Mouse (Mus musculus): ENCODE measurements around the gene Sh2d1b1. TPM values are rescaled to one million over a fixed set of nuclear protein-coding genes. Genes with fewer than 3 reads are reported as not detected.
A peak's percentile ranks its signal among the peaks of the same experiment; 100 is the strongest.

The Sh2d1b1 gene
- total and polyA plus RNA-seq, 3 experiments: 1.9 to 13.9 (median 9.7) TPM

GRCm38 (mm10) chr1:170292239-170292951, 15.3 kb downstream of the Sh2d1b1 start:
- Histone ChIP-seq H3K79me2 (replicated peaks; ENCODE audit: control insufficient read depth, extremely low read depth, insufficient read depth, poor library complexity, severe bottlenecking) (no peaks in the 10 kb centered on the region), H3K9me3 (replicated peaks; ENCODE audit: low read length) (peaks cover 4% of the 10 kb centered on the region), H3K4me1 (ENCODE audit: control insufficient read depth in 1 of 2, insufficient read depth in 2 of 2) (no peaks in the 10 kb centered on the region), H3K36me3 (replicated peaks in 1 of 2; ENCODE audit: control insufficient read depth in 1 of 2, insufficient read depth in 1 of 2, low read length in 1 of 2) (no peaks in the 10 kb centered on the region), H3K4me3 (replicated peaks in 1 of 3; ENCODE audit: low read depth in 2 of 3, low read length in 2 of 3, poor library complexity in 1 of 3) (no peak overlapping the region), H3K4me2 (ENCODE audit: insufficient read depth, low read depth, poor library complexity, severe bottlenecking) (no peak overlapping the region), H3K9ac (ENCODE audit: insufficient read depth, low read depth) (no peak overlapping the region), H3K27me3 (replicated peaks) (no peaks in the 10 kb centered on the region), H3K27ac (ENCODE audit: insufficient read depth, low read depth) (no peak overlapping the region)
- in situ Hi-C loops (cut with MboI; ENCODE audit: low pct_ligation_motif_present, low pct_unique_long_range_greater_than_20kb, low sequenced_read_pairs) (loop anchor here (10.0 kb wide), 1 partner anchor 68 kb away; no protein-coding TSS in a partner anchor), dilution Hi-C loops (cut with MboI; ENCODE audit: extremely low pct_ligation_motif_present, extremely low pct_unique_long_range_greater_than_20kb, low sequenced_read_pairs) (no loop called here)
- peak; percentile 29 for DNase-seq (ENCODE audit: extremely low read depth)
- TF ChIP-seq MEF2A (IDR thresholded peaks at IDR 0.05; ENCODE audit: borderline replicate concordance, low read depth, low read length) (no peak), CTCF (conservative IDR thresholded peaks at IDR 0.05 in 1 of 2, IDR thresholded peaks at IDR 0.05 in 1 of 2; ENCODE audit: low read depth in 2 of 2, low read length in 2 of 2) (peak in 1 of 2 experiments; percentile 76; a peak in 2 of 4 replicates), USF2 (conservative IDR thresholded peaks at IDR 0.05; ENCODE audit: low read depth, low read length) (no peak), NELFE (IDR thresholded peaks at IDR 0.05; ENCODE audit: low read depth, low read length) (no peak), IRF4 (IDR thresholded peaks at IDR 0.05; ENCODE audit: low read depth, low read length) (no peak), ZMIZ1 (IDR thresholded peaks at IDR 0.05; ENCODE audit: low read depth, low read length) (no peak), MYC (IDR thresholded peaks at IDR 0.05; ENCODE audit: low read depth, low read length) (no peak), TCF12 (IDR thresholded peaks at IDR 0.05; ENCODE audit: low read depth, low read length) (no peak), RAD21 (IDR thresholded peaks at IDR 0.05; ENCODE audit: low read depth, low read length) (peak; percentile 62), SMC3 (IDR thresholded peaks at IDR 0.05; ENCODE audit: low read depth, low read length) (peak; percentile 68)

GRCm38 (mm10) chr1:170293257-170293656, 16.1 kb downstream of the Sh2d1b1 start:
- H3K79me2 ChIP-seq (replicated peaks; ENCODE audit: control insufficient read depth, extremely low read depth, insufficient read depth, poor library complexity, severe bottlenecking): no peaks in the 10 kb centered on the region
- DNase-seq (ENCODE audit: extremely low read depth): no peak
- H3K27me3 ChIP-seq (replicated peaks): peaks cover 2% of the 10 kb centered on the region
- H3K27ac ChIP-seq (ENCODE audit: insufficient read depth, low read depth): no peak overlapping the region
- no peaks in the 10 kb centered on the region for H3K4me1 ChIP-seq (ENCODE audit: control insufficient read depth in 1 of 2, insufficient read depth in 2 of 2)
- in situ Hi-C loops (cut with MboI; ENCODE audit: low pct_ligation_motif_present, low pct_unique_long_range_greater_than_20kb, low sequenced_read_pairs) (loop anchor here (10.0 kb wide), 1 partner anchor 68 kb away; no protein-coding TSS in a partner anchor), dilution Hi-C loops (cut with MboI; ENCODE audit: extremely low pct_ligation_motif_present, extremely low pct_unique_long_range_greater_than_20kb, low sequenced_read_pairs) (no loop called here)
- peaks cover 4% of the 10 kb centered on the region for H3K9me3 ChIP-seq (replicated peaks; ENCODE audit: low read length)
- TF ChIP-seq SMC3 (IDR thresholded peaks at IDR 0.05; ENCODE audit: low read depth, low read length) (no peak), MYC (IDR thresholded peaks at IDR 0.05; ENCODE audit: low read depth, low read length) (no peak), ZKSCAN1 (IDR thresholded peaks at IDR 0.05; ENCODE audit: borderline replicate concordance, low read depth, low read length) (no peak), SIN3A (IDR thresholded peaks at IDR 0.05; ENCODE audit: low read length) (no peak), JUND (conservative IDR thresholded peaks at IDR 0.05; ENCODE audit: low read depth, low read length) (no peak), RCOR1 (conservative IDR thresholded peaks at IDR 0.05; ENCODE audit: low read depth, low read length) (no peak), MAX (IDR thresholded peaks at IDR 0.05; ENCODE audit: low read length) (no peak), POLR2A (IDR thresholded peaks at IDR 0.05; ENCODE audit: low read depth, low read length) (no peak), ZC3H11A (IDR thresholded peaks at IDR 0.05; ENCODE audit: low read depth, low read length) (no peak), CHD2 (IDR thresholded peaks at IDR 0.05; ENCODE audit: low read length) (no peak), BHLHE40 (IDR thresholded peaks at IDR 0.05; ENCODE audit: low read depth, low read length) (no peak), NRF1 (IDR thresholded peaks at IDR 0.05; ENCODE audit: low read depth, low read length) (no peak), RAD21 (IDR thresholded peaks at IDR 0.05; ENCODE audit: low read depth, low read length) (no peak)
- H3K4me2 ChIP-seq (ENCODE audit: insufficient read depth, low read depth, poor library complexity, severe bottlenecking): no peak overlapping the region
- no peak overlapping the region for H3K9ac ChIP-seq (ENCODE audit: insufficient read depth, low read depth)
- no peak overlapping the region for H3K4me3 ChIP-seq (replicated peaks in 1 of 3; ENCODE audit: low read depth in 2 of 3, low read length in 2 of 3, poor library complexity in 1 of 3)
- H3K36me3 ChIP-seq (replicated peaks in 1 of 2; ENCODE audit: control insufficient read depth in 1 of 2, insufficient read depth in 1 of 2, low read length in 1 of 2): no peaks in the 10 kb centered on the region

Data from CH12.LX (cell line).